24 mouse cellular contexts compared by ENCODE assay signal in the genomic region with DNA sequence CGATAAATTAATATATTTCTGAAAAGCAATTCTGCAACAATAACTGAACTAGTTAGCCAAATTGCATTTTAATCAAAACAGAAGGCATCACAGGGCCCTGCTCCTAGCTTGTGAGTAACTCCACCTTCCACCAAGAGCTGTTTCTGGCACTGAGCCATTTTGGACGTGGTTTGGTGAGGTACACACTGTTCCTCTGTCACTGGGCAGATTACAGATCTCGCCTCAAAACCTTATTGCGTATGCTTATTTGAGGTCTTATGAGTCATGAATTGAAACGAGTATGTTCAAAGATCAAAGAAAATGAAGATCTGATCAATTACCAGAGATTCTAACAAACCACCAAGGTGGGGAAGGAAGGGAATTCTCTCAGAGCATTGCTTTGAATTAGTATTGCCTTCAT. TPM values are rescaled to one million over a fixed set of nuclear protein-coding genes. Genes with fewer than 3 reads are reported as not detected.
DNase-seq lines count a peak whose midpoint lies in the region; ATAC-seq lines count a peak whose summit lies in the region.
"Had no signal": no experiment of that assay in that cellular context is flagged by ENCODE, and none has a peak within 500 bp of the region (broad histone marks: within the 10 kb centered on the region; RNA-seq: fewer than 3 reads in every experiment).

No protein-coding gene starts in this region.

- H3K9ac ChIP-seq in hindbrain, embryonic 16.5 days (ENCODE audit: low read depth, low read length) = no peak overlapping the region
- H3K9ac ChIP-seq: forebrain, embryonic 13.5 days; heart, embryonic 13.5 days; hindbrain, embryonic 15.5 days; limb, embryonic 15.5 days; liver, postnatal 0 days; midbrain, embryonic 12.5 days had no signal

- H3K36me3 ChIP-seq in hindbrain, embryonic 16.5 days (ENCODE audit: control insufficient read depth, insufficient read depth, low read length) = no peaks in the 10 kb centered on the region
- H3K36me3 ChIP-seq: heart, embryonic 13.5 days; hindbrain, embryonic 15.5 days; limb, embryonic 15.5 days; midbrain, embryonic 12.5 days had no signal

- no peak overlapping the region for H3K27ac ChIP-seq in hindbrain, embryonic 16.5 days (ENCODE audit: low read depth, low read length)
- H3K27ac ChIP-seq: forebrain, embryonic 13.5 days; heart, embryonic 13.5 days; hindbrain, embryonic 15.5 days; layer of hippocampus, adult 2 months; limb, embryonic 15.5 days; midbrain, embryonic 12.5 days had no signal

- ATAC-seq in megakaryocyte, adult 5-6 weeks (ENCODE audit: poor library complexity, severe bottlenecking) = 0 out of 2 replicates have a peak, but pooled peaks have one; percentile 22
- no peak for ATAC-seq in hindbrain, embryonic 16.5 days
- ATAC-seq: forebrain, embryonic 13.5 days; liver, postnatal 0 days had no signal

- H3K4me3 ChIP-seq in hindbrain, embryonic 16.5 days (ENCODE audit: low read length) = no peak overlapping the region
- H3K4me3 ChIP-seq: erythroblast, embryonic 14.5 days; forebrain, embryonic 13.5 days; heart, embryonic 13.5 days; hindbrain, embryonic 15.5 days; layer of hippocampus, adult 2 months; limb, embryonic 15.5 days; midbrain, embryonic 12.5 days had no signal

- peak; percentile 14 to 33 for DNase-seq in adrenal gland, postnatal 36 days
- no peak for DNase-seq in adrenal gland, adult 8-10 months
- DNase-seq in 3T3-L1 (ENCODE audit: low read depth, low spot score) (peak; percentile 13), NIH3T3 (ENCODE audit: low read depth) (peak; percentile 26)
- DNase-seq in Muller cell, postnatal 12 days (ENCODE audit: inconsistent ontology term) = no peak
- no peak for DNase-seq in yolk sac, embryonic 10.5 days (ENCODE audit: low spot score)
- DNase-seq: cerebellum, adult 9-10 months; gastrocnemius, postnatal 10 days; heart, adult 18-20 months; heart, postnatal 4 days; kidney, adult 11 months; kidney, postnatal 14 days; liver, postnatal 0 days; right cerebral cortex, postnatal 14 days; thymus, postnatal 14 days had no signal

- H3K27me3 ChIP-seq in hindbrain, embryonic 16.5 days (replicated peaks; ENCODE audit: control insufficient read depth, insufficient read depth, low read length) = no peaks in the 10 kb centered on the region
- H3K27me3 ChIP-seq: forebrain, embryonic 13.5 days; heart, embryonic 13.5 days; hindbrain, embryonic 15.5 days; limb, embryonic 15.5 days; midbrain, embryonic 12.5 days had no signal

- H3K4me2 ChIP-seq in hindbrain, embryonic 16.5 days (ENCODE audit: low read length) = no peak overlapping the region
- H3K4me2 ChIP-seq: forebrain, embryonic 13.5 days; heart, embryonic 13.5 days; hindbrain, embryonic 15.5 days; limb, embryonic 15.5 days; midbrain, embryonic 12.5 days had no signal

- H3K9me3 ChIP-seq in hindbrain, embryonic 16.5 days (ENCODE audit: control insufficient read depth, low read length) = peaks cover 2% of the 10 kb centered on the region; the same call in 1 of the 2 replicates
- H3K9me3 ChIP-seq: hindbrain, embryonic 15.5 days; limb, embryonic 15.5 days had no signal

- H3K4me1 ChIP-seq in hindbrain, embryonic 16.5 days (ENCODE audit: control insufficient read depth, insufficient read depth, low read depth, low read length) = no peaks in the 10 kb centered on the region
- H3K4me1 ChIP-seq: forebrain, embryonic 13.5 days; heart, embryonic 13.5 days; hindbrain, embryonic 15.5 days; limb, embryonic 15.5 days; midbrain, embryonic 12.5 days had no signal

- WGBS in hindbrain, embryonic 16.5 days = 84% methylated on average over 5 of the region's 5 CpGs

RNA-seq across cellular contexts. Expression of gene Sox5, which starts 22.5 kb away (rescaled TPM):
- total RNA-seq in adrenal gland, postnatal 36 days (2021) = 10 to 100 TPM in 1 of 2 experiments, 1 to 10 TPM in 1; 9.5 to 29.2 TPM
- total RNA-seq in adrenal gland, adult 8-10 months (2022) = 10 to 100 TPM; 11.7 to 35.6 (median 21.6) TPM
- total RNA-seq in megakaryocyte, adult 5-6 weeks (2015) = 0.07 TPM in 1 of 2 replicates, not detected in the other
- total RNA-seq in megakaryocyte, adult 5-6 weeks (2017) = 0.07 TPM in 1 of 2 replicates, not detected in the other
- 38.6 and 40.7 TPM in 2 replicates for polyA plus RNA-seq in hindbrain, embryonic 16.5 days (2015; fragmentation: Nextera tagmentation; extraction: Ambion mirVana)
- polyA plus RNA-seq: erythroblast, embryonic 14.5 days had no signal

Comparison
In these comparisons a context has a peak if more than half of its experiments do, and no peak if none do; other contexts are left out.
1. DNase-seq: peak in adrenal gland, postnatal 36 days (2 of 2), 3T3-L1 (single experiment) and NIH3T3 (single experiment); none in adrenal gland, adult 8-10 months (single experiment), Muller cell, postnatal 12 days (single experiment) and yolk sac, embryonic 10.5 days (single experiment).
2. RNA of gene Sox5, which starts 22.5 kb away (total RNA-seq): 9.5 to 29.2 TPM in adrenal gland, postnatal 36 days and 11.7 to 35.6 TPM in adrenal gland, adult 8-10 months; 0.07 TPM in megakaryocyte, adult 5-6 weeks; every median in the first group is over 4 times any median in the second.